Mouse (Mus musculus) central nervous system, embryonic 11.5 days (tissue): ENCODE measurements around the gene Elof1. TPM values are rescaled to one million over a fixed set of nuclear protein-coding genes. Genes with fewer than 3 reads are reported as not detected.

Experiments used
- polyA plus RNA-seq: library from polyadenylated mRNA; depleted of rRNA; stranded (reverse); fragments of >200 nt; gene quantifications from 2 replicates; pipeline ENCODE4 v1.2.3, GENCODE M21; 2012; rRNA removed

Elof1 gene
- 142 and 147 TPM in 2 replicates for polyA plus RNA-seq

GRCm38 (mm10) chr9:22116740-22117426 lies at the start of gene Elof1:
Gene Elof1, minus strand, starts transcription at chr9:22117172.

DNA sequence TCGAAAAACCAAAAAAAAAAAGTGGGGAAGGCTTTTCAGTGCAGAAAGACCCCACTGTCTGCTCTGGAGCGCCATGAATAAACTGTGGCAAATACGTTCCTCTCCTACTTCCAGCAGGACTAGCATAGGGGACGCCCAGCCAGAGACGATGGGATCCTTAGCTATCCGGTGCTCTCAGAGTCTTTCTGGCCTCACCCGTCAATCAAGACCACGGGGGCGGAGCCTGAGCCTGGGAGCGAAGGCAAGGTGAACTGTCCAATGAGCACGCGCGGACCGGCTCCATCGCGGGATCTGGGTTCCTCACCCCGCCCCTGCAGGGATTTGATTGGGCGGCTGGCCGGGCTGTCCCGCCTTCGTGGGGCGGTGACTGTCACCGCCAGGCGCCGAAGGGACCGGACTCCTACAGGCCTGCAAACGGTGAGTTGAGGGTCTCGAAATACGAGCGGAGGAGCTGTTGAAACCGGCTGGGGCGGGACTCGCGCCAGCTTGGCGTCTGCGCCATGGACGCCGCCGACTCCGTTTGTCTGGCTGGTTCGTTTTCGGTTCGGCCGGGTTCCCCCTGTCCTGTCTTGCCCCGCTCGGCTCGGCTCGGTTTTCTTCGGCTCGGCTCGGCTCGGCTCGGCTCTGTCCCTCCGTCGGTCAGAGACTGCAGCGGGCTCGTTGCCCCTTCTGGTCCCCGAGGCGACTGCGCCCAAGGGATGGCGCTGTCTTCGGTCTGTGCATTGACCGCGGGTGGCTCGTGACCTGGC lies 39.7 kb upstream of the Elof1 start, which contains the start of gene Pigyl:
Pigyl (plus strand) TSS at position 350 of the 749 bp plus-strand sequence.

DNA sequence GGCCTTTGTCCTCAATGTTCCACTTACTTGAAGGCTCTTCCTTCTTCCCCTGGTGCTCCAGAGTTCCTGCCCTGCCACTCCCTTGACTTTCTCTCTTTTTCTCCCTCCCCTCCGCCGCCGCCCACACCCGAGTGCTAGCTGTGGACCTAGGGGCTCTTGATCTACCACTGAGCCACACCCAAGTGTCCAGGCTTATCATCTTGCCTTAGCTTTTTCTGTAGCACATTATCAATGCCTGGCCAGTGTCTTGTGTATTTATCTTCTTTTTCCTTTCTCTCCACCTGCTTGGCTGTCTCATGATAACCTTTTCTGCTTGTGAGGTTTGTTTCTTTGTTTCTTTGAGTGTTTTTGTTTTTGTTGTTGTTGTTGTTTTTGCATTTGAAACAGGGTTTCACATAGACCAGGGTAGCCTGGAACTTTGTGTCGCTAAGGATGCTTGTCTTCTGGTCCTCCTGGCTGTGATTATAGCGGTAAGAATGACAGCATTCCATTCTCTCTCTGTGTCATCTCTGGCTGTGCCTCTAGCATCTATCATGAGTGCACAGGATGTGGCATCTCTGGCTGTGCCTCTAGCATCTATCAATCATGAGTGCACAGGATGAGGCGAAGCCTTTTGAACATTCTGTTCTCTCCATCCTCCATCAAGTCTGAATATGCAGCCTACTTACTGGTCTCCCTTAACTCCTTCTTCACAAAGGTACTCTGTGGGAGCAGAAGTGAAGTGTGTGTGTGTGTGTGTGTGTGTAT lies 18.8 kb upstream of the Elof1 start, which contains the start of gene Acp5:
Acp5 (minus strand) TSS at position 68 of the 747 bp plus-strand sequence.

DNA sequence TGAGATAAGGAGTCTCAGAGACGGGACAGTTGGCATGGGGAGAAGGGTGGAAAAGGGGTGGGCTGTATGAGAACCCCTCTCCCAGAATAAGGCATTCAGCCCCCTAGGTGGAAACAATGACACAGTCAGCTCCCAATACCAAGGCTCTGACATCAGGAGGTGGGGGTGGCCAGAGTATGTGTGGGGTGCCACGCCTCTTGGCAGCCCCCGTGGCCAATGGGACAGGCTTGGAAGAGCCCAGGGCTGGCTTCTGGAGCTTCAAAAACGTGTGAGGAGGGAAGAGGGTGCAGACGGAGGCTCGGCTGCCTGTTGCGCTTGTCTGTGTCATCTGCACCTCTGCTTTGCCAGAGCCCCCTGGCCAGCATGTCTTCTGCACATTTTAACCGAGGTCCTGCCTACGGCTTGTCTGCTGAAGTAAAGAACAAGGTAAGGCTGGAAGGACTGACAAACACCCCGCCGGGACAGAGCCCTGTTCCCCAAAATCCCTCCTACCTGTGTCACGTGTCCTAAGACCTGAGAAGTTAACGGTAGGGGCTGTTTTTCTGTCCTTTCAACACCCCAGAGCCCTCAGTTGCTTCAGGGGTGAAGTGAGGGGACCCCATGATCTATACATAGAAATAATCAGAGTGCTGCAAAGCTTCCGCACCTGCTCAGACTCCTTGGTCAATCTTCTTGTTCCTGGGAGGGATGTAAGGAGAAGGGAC lies 17.8 kb downstream of the Elof1 start, which contains the start of gene Cnn1:
Cnn1 (plus strand) TSS at position 224 of the 704 bp plus-strand sequence.

GRCm38 (mm10) chr9:22085022-22085834 lies 31.7 kb downstream of the Elof1 start, which contains the start of gene Ecsit:
Gene Ecsit, minus strand, starts transcription at chr9:22085438.

DNA sequence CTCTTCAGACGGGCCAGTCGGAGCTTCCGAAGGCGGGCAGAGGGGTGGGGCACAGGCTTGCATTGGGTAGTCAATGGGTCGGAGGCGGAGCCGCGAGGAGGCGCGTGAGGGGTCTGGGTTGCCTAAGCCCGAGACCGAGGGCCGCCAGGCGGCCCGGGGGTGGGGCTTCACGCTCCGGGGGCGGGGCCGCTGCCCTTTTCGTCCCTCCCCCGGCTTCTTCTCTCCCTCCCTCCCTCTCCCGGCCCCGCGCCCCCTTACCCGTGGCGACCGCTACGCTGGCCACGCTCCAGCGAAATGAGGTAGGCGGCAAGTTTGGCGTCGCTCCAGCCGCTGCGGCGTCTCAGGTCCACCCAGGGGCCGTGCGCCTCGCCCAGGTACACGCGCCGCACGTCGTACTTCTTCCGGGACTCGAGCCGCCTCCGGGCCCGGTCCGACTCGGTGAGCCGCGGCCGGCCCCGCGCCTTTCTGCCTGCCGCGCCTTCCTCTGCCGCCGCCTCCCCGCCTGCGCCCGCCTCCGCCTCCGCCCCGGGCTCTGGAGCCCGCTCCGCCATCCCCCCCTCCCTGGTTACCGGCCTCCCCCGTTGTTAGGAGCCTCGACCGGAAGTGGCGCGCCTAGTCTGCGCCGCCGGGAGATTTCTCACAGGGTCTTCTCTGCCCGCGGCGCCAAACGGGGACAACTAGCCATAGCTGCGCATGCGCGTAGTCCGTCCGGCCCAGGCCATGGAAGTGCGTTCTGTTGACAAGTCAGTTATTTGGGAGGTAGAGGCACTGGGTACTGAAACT lies 46.0 kb downstream of the Elof1 start, which contains the start of the genes Gm49318 and Zfp653:
Gm49318 (minus strand) TSS at position 469 of the 783 bp plus-strand sequence.
Zfp653 (minus strand) TSS at position 586 of the 783 bp plus-strand sequence.

Other genes with a start within 250 kb of the Elof1 start
- 7.1 and 10.0 TPM in 2 replicates for gene Rab3d, start 199.0 kb downstream of the Elof1 start, polyA plus RNA-seq
- 7.9 and 8.4 TPM in 2 replicates for gene Ccdc159, start 189.7 kb downstream of the Elof1 start, polyA plus RNA-seq
- 23.9 and 26.4 TPM in 2 replicates for gene Tmem205, start 189.6 kb downstream of the Elof1 start, polyA plus RNA-seq
- gene Plppr2, start 180.1 kb downstream of the Elof1 start, polyA plus RNA-seq = 30.6 and 36.7 TPM in 2 replicates
- 7.4 and 7.8 TPM in 2 replicates for gene Swsap1, start 161.4 kb downstream of the Elof1 start, polyA plus RNA-seq
- 12.4 and 18.9 TPM in 2 replicates for gene Epor, start 153.7 kb downstream of the Elof1 start, polyA plus RNA-seq
- gene Rgl3, start 127.7 kb downstream of the Elof1 start, polyA plus RNA-seq = 3.3 and 3.4 TPM in 2 replicates
- gene Ccdc151, start 114.5 kb downstream of the Elof1 start, polyA plus RNA-seq = 4.8 and 7.3 TPM in 2 replicates
- 109 and 149 TPM in 2 replicates for gene Prkcsh, start 114.4 kb downstream of the Elof1 start, polyA plus RNA-seq
- gene Elavl3, start 65.1 kb downstream of the Elof1 start, polyA plus RNA-seq = 84.7 and 86.4 TPM in 2 replicates
- 0.08 and 0.12 TPM in 2 replicates for gene Gm49318, start 45.9 kb downstream of the Elof1 start, polyA plus RNA-seq
- gene Zfp653, start 45.8 kb downstream of the Elof1 start, polyA plus RNA-seq = 35.9 and 38.7 TPM in 2 replicates
- 19.9 and 30.4 TPM in 2 replicates for gene Ecsit, start 31.7 kb downstream of the Elof1 start, polyA plus RNA-seq
- gene Cnn1, start 18.0 kb downstream of the Elof1 start, polyA plus RNA-seq = 5.0 and 11.5 TPM in 2 replicates
- gene Acp5, start 18.5 kb upstream of the Elof1 start, polyA plus RNA-seq = 27.3 and 32.4 TPM in 2 replicates
- gene Pigyl, start 39.7 kb upstream of the Elof1 start, polyA plus RNA-seq = 49.8 and 79.8 TPM in 2 replicates
- 0.12 and 0.17 TPM in 2 replicates for gene Zfp872, start 70.9 kb upstream of the Elof1 start, polyA plus RNA-seq
- gene Zfp809, start 108.5 kb upstream of the Elof1 start, polyA plus RNA-seq = 10.3 and 12.2 TPM in 2 replicates
- 2.6 and 3.8 TPM in 2 replicates for gene Zfp599, start 142.7 kb upstream of the Elof1 start, polyA plus RNA-seq
- gene Zfp810, start 190.5 kb upstream of the Elof1 start, polyA plus RNA-seq = 37.2 and 44.6 TPM in 2 replicates